Mouse (Mus musculus) embryonic fibroblast, embryonic 13.5 days (primary cell): Measurements from ENCODE around the gene Dbt.

ENCODE experiments used
- CTCF ChIP-seq: IDR thresholded peaks from 2 replicates; pipeline ENCODE4 v1.5.1; 2011; ENCODE audit warnings: mild to moderate bottlenecking, control low read depth, low read length, moderate library complexity, borderline replicate concordance; ENCODE audit not compliant: insufficient read depth
- POLR2A ChIP-seq: IDR thresholded peaks from 2 replicates; pipeline ENCODE4 v1.6.1; 2011; ENCODE audit warnings: low read depth, mild to moderate bottlenecking, control low read depth, low read length, moderate library complexity

GRCm38 (mm10) chr3:116582201-116582600 lies 69.3 kb downstream of the Dbt start:
- TF ChIP-seq CTCF (no peak), POLR2A (no peak)
